9 mouse cellular contexts compared by ENCODE assay signal in genomic region chr13:29854876-29855275, GRCm38 (mm10). TPM values are rescaled to one million over a fixed set of nuclear protein-coding genes. Genes with fewer than 3 reads are reported as not detected.
DNase-seq lines count a peak whose midpoint lies in the region; ATAC-seq and TF ChIP-seq lines count a peak whose summit lies in the region.
"Had no signal": no experiment of that assay in that cellular context is flagged by ENCODE, and none has a peak within 500 bp of the region (broad histone marks: within the 10 kb centered on the region; RNA-seq: fewer than 3 reads in every experiment).

No protein-coding gene starts in this region.

- TF ChIP-seq CTCF in kidney, adult 2 months (conservative IDR thresholded peaks at IDR 0.05; ENCODE audit: insufficient read depth, insufficient read length, low read depth, low read length) = no peak
- no peak for TF ChIP-seq CTCF in hindbrain, postnatal 0 days (IDR thresholded peaks at IDR 0.05; ENCODE audit: low read depth)

- peak overlapping the region; percentile 90 for H3K4me2 ChIP-seq in hindbrain, postnatal 0 days (ENCODE audit: low read depth, low read length)
- H3K4me2 ChIP-seq in midbrain, embryonic 15.5 days = peak overlapping the region; percentile 62

- no peaks in the 10 kb centered on the region for H3K9me3 ChIP-seq in hindbrain, postnatal 0 days (ENCODE audit: low read length)
- H3K9me3 ChIP-seq in midbrain, embryonic 15.5 days = no peaks in the 10 kb centered on the region

- no peaks in the 10 kb centered on the region for H3K36me3 ChIP-seq in kidney, adult 2 months (ENCODE audit: control insufficient read depth, insufficient read depth, low read length)
- H3K36me3 ChIP-seq in hindbrain, postnatal 0 days (ENCODE audit: insufficient read depth, low read length) = no peaks in the 10 kb centered on the region; the same call in 1 of the 2 replicates
- H3K36me3 ChIP-seq in midbrain, embryonic 15.5 days (replicated peaks) = no peaks in the 10 kb centered on the region

- peaks cover 5% of the 10 kb centered on the region; the same call in 1 of the 2 replicates for H3K4me1 ChIP-seq in kidney, adult 2 months (ENCODE audit: control insufficient read depth, insufficient read depth, low read length)
- H3K4me1 ChIP-seq in brown adipose tissue, adult 24 weeks (ENCODE audit: control insufficient read depth, insufficient read depth, insufficient read length, low read length) = no peaks in the 10 kb centered on the region
- H3K4me1 ChIP-seq in hindbrain, postnatal 0 days (ENCODE audit: insufficient read depth, low read length) = no peaks in the 10 kb centered on the region; the same call in 1 of the 2 replicates
- peaks cover 12% of the 10 kb centered on the region for H3K4me1 ChIP-seq in midbrain, embryonic 15.5 days

- no peak for TF ChIP-seq POLR2A in kidney, adult 2 months (IDR thresholded peaks at IDR 0.05; ENCODE audit: low read depth, low read length)

- no peak for ATAC-seq in hindbrain, postnatal 0 days
- no peak for ATAC-seq in midbrain, embryonic 15.5 days (replicated peaks)

- H3K4me3 ChIP-seq in kidney, adult 2 months (ENCODE audit: insufficient read depth, low read depth, low read length) = peak overlapping the region; percentile 92
- H3K4me3 ChIP-seq in brown adipose tissue, adult 24 weeks (ENCODE audit: insufficient read depth, low read depth, low read length) = peak overlapping the region; percentile 90
- peak overlapping the region; percentile 84 for H3K4me3 ChIP-seq in hindbrain, postnatal 0 days (ENCODE audit: low read length)
- H3K4me3 ChIP-seq in midbrain, embryonic 15.5 days = peak overlapping the region; percentile 65

- H3K9ac ChIP-seq in hindbrain, postnatal 0 days (replicated peaks; ENCODE audit: low read length) = peak overlapping the region; percentile 70
- H3K9ac ChIP-seq in midbrain, embryonic 15.5 days = peak overlapping the region; percentile 62

- no peaks in the 10 kb centered on the region for H3K27me3 ChIP-seq in kidney, adult 2 months (replicated peaks; ENCODE audit: control insufficient read depth, insufficient read depth, low read length)
- H3K27me3 ChIP-seq in hindbrain, postnatal 0 days (ENCODE audit: insufficient read depth, low read length) = no peaks in the 10 kb centered on the region
- no peaks in the 10 kb centered on the region for H3K27me3 ChIP-seq in midbrain, embryonic 15.5 days (replicated peaks)
- H3K27me3 ChIP-seq: Patski had no signal

- peak overlapping the region; percentile 81 for H3K27ac ChIP-seq in kidney, adult 2 months (ENCODE audit: insufficient read depth, low read depth, low read length)
- peak overlapping the region; percentile 87; the same call in 1 of the 2 replicates for H3K27ac ChIP-seq in brown adipose tissue, adult 24 weeks (replicated peaks; ENCODE audit: low read depth, low read length)
- H3K27ac ChIP-seq in hindbrain, postnatal 0 days = peak overlapping the region; percentile 76
- H3K27ac ChIP-seq in midbrain, embryonic 15.5 days = peak overlapping the region; percentile 79

- WGBS in kidney, adult 2 months = 0% methylated on average over 5 of the region's 5 CpGs
- 1% methylated on average over 5 of the region's 5 CpGs for WGBS in hindbrain, postnatal 0 days
- 1% methylated on average over 5 of the region's 5 CpGs for WGBS in midbrain, embryonic 15.5 days

- DNase-seq in kidney, adult 2 months = no peak
- DNase-seq in kidney, postnatal 14 days = no peak
- DNase-seq in hindbrain, postnatal 0 days (ENCODE audit: low spot score) = no peak
- DNase-seq in frontal cortex, postnatal 14 days (ENCODE audit: low spot score in 2 of 2) = no peak
- DNase-seq in frontal cortex, postnatal 36 days (ENCODE audit: low spot score in 2 of 2) = no peak
- DNase-seq in adrenal gland, postnatal 14 days = no peak

RNA-seq across cellular contexts. Expression of gene Cdkal1, which starts 0.6 kb away (rescaled TPM):
- 3.3 and 4.4 TPM in 2 replicates for polyA plus RNA-seq in kidney, adult 2 months (2012; rRNA removed)
- polyA plus RNA-seq in brown adipose tissue, adult 24 weeks (2012; ENCODE audit: insufficient read depth, insufficient read length, missing spikeins) = 9.5 and 14.5 TPM in 2 replicates
- total RNA-seq in hindbrain, postnatal 0 days (2014; rRNA removed) = 10.7 and 11.1 TPM in 2 replicates
- polyA plus RNA-seq in hindbrain, postnatal 0 days (2015; fragmentation: Nextera tagmentation; extraction: Ambion mirVana) = 18.9 and 19.5 TPM in 2 replicates
- polyA plus RNA-seq in midbrain, embryonic 15.5 days (2015; fragmentation: Nextera tagmentation; extraction: Ambion mirVana) = 20.6 and 21.9 TPM in 2 replicates
- 25.6 and 28.4 TPM in 2 replicates for total RNA-seq in adrenal gland, postnatal 14 days (2021)
